Mouse (Mus musculus) heart, embryonic 11.5 days (tissue): ENCODE measurements around the gene Gm20388. TPM values are rescaled to one million over a fixed set of nuclear protein-coding genes. Genes with fewer than 3 reads are reported as not detected.

Experiments used
- ATAC-seq: fragments of 200-750 bp; cut with Nextera tagmentation; replicated peaks from 2 replicates; pipeline ENCODE4 v1.8.0; 2017; ENCODE audit warnings: moderate library complexity; ENCODE audit not compliant: insufficient number of reproducible peaks, low FRiP score, low TSS enrichment
- H3K27ac ChIP-seq: fragments of 300-500 bp; sonication (generic); 2 replicates; pipeline ENCODE4 v1.5.1; 2014; ENCODE audit warnings: mild to moderate bottlenecking, low read depth, low read length
- H3K27me3 ChIP-seq: fragments of 300-500 bp; sonication (generic); 2 replicates; pipeline ENCODE4 v1.6.1; 2014; ENCODE audit warnings: mild to moderate bottlenecking, low read length, mixed read lengths; ENCODE audit not compliant: control insufficient read depth, insufficient read depth
- H3K36me3 ChIP-seq: fragments of 300-500 bp; sonication (generic); 2 replicates; pipeline ENCODE4 v1.6.1; 2014; ENCODE audit warnings: mild to moderate bottlenecking, low read length, moderate library complexity, mixed read lengths; ENCODE audit not compliant: control insufficient read depth, insufficient read depth
- H3K4me1 ChIP-seq: fragments of 300-500 bp; sonication (generic); 2 replicates; pipeline ENCODE4 v1.6.1; 2014; ENCODE audit warnings: low read length; ENCODE audit not compliant: control insufficient read depth, insufficient read depth
- H3K4me2 ChIP-seq: fragments of 300-500 bp; sonication (generic); 2 replicates; pipeline ENCODE4 v1.6.1; 2014; ENCODE audit warnings: mild to moderate bottlenecking, moderate library complexity
- H3K4me3 ChIP-seq: fragments of 300-500 bp; sonication (generic); 2 replicates; pipeline ENCODE4 v1.5.1; 2014; ENCODE audit warnings: low read depth, low read length
- H3K9ac ChIP-seq: fragments of 300-500 bp; sonication (generic); 2 replicates; pipeline ENCODE4 v1.6.1; 2014; ENCODE audit warnings: mild to moderate bottlenecking, low read depth, low read length, moderate library complexity
- H3K9me3 ChIP-seq: fragments of 300-500 bp; sonication (generic); replicated peaks from 2 replicates; pipeline ENCODE4 v1.6.1; 2016; ENCODE audit warnings: low read length; ENCODE audit not compliant: control insufficient read depth
- WGBS: fragments of 180-500 bp; shearing (Covaris S2); extraction: QIAGEN DNeasy Blood & Tissue Kit; methylation state at CpG from one replicate; pipeline ENCODE4 v1.1.7; 2014; ENCODE audit not compliant: insufficient replicate concordance; 5-methylcytosine and 5-hydroxymethylcytosine counted together
- polyA plus RNA-seq: library from polyadenylated mRNA; unstranded; fragments of >200 nt; fragmentation: Nextera tagmentation; extraction: Ambion mirVana; gene quantifications from 2 replicates; pipeline ENCODE4 v1.2.1, GENCODE M21; 2014

The Gm20388 gene
- polyA plus RNA-seq, 1 experiment from 2014 or later: 6.4 TPM

GRCm38 (mm10) chr8:120486477-120487376 lies 576.1 kb downstream of the Gm20388 start:
- 1% methylated on average over 50 of the region's 50 CpGs for WGBS
- peak overlapping the region; percentile 87 for H3K4me3 ChIP-seq
- peak; percentile 23 for ATAC-seq
- peak overlapping the region; percentile 99 for H3K27ac ChIP-seq
- H3K36me3 ChIP-seq: no peaks in the 10 kb centered on the region
- H3K4me2 ChIP-seq: peak overlapping the region; percentile 95
- H3K27me3 ChIP-seq: 0 out of 2 replicates have a peak, but pooled peaks cover 2% of the 10 kb centered on the region
- H3K9me3 ChIP-seq: no peaks in the 10 kb centered on the region
- H3K4me1 ChIP-seq: peaks cover 55% of the 10 kb centered on the region
- H3K9ac ChIP-seq: peak overlapping the region; percentile 94

GRCm38 (mm10) chr8:120487377-120487728 lies 576.7 kb downstream of the Gm20388 start:
- H3K4me1 ChIP-seq: peaks cover 61% of the 10 kb centered on the region

GRCm38 (mm10) chr8:120487729-120488510 lies 577.3 kb downstream of the Gm20388 start:
- ATAC-seq: peak; percentile 49
- WGBS: under 1% methylated on average over 49 of the region's 55 CpGs
- H3K27me3 ChIP-seq: 0 out of 2 replicates have a peak, but pooled peaks cover 2% of the 10 kb centered on the region

More at GRCm38 (mm10) chr8:120487377-120487728, 576.7 kb downstream of the Gm20388 start:
- Histone ChIP-seq H3K4me3 (peak overlapping the region; percentile 87), H3K27me3 (0 out of 2 replicates have a peak, but pooled peaks cover 2% of the 10 kb centered on the region), H3K4me2 (peak overlapping the region; percentile 95), H3K9ac (peak overlapping the region; percentile 94), H3K9me3 (no peaks in the 10 kb centered on the region), H3K36me3 (no peaks in the 10 kb centered on the region), H3K27ac (peak overlapping the region; percentile 99)
- WGBS: under 1% methylated on average over 21 of the region's 34 CpGs
- ATAC-seq: peak; percentile 9; the same call in 1 of the 2 replicates

GRCm38 (mm10) chr8:120488636-120489131 lies 578.0 kb downstream of the Gm20388 start:
- Histone ChIP-seq H3K27ac (peak overlapping the region; percentile 99), H3K9me3 (no peaks in the 10 kb centered on the region), H3K4me3 (peak overlapping the region; percentile 87), H3K4me1 (peaks cover 74% of the 10 kb centered on the region), H3K36me3 (no peaks in the 10 kb centered on the region), H3K4me2 (peak overlapping the region; percentile 95), H3K9ac (peak overlapping the region; percentile 94), H3K27me3 (0 out of 2 replicates have a peak, but pooled peaks cover 2% of the 10 kb centered on the region)
- under 1% methylated on average over 25 of the region's 25 CpGs for whole genome bisulfite sequencing
- ATAC-seq: no peak

More at GRCm38 (mm10) chr8:120487729-120488510, 577.3 kb downstream of the Gm20388 start:
- Histone ChIP-seq H3K4me1 (peaks cover 66% of the 10 kb centered on the region), H3K27ac (peak overlapping the region; percentile 99), H3K4me3 (peak overlapping the region; percentile 87), H3K9me3 (no peaks in the 10 kb centered on the region), H3K4me2 (peak overlapping the region; percentile 95), H3K9ac (peak overlapping the region; percentile 94), H3K36me3 (no peaks in the 10 kb centered on the region)

- peak overlapping the region; percentile 95 for H3K4me2 ChIP-seq
- WGBS: under 1% methylated on average over 73 of the region's 73 CpGs
- peak overlapping the region; percentile 94 for H3K9ac ChIP-seq
- H3K9me3 ChIP-seq: no peaks in the 10 kb centered on the region
- 0 out of 2 replicates have a peak, but pooled peaks cover 2% of the 10 kb centered on the region for H3K27me3 ChIP-seq
- peak overlapping the region; percentile 87 for H3K4me3 ChIP-seq
- no peaks in the 10 kb centered on the region for H3K36me3 ChIP-seq
- H3K4me1 ChIP-seq: peaks cover 74% of the 10 kb centered on the region
- no peak for ATAC-seq
- H3K27ac ChIP-seq: peak overlapping the region; percentile 99
Observed at GRCm38 (mm10) chr8:120489142-120489754, 578.6 kb downstream of the Gm20388 start.

GRCm38 (mm10) chr8:120489771-120490281 lies 579.2 kb downstream of the Gm20388 start:
- peak overlapping the region; percentile 95 for H3K4me2 ChIP-seq
- ATAC-seq: no peak
- WGBS: 3% methylated on average over 15 of the region's 15 CpGs
- no peaks in the 10 kb centered on the region for H3K9me3 ChIP-seq
- H3K36me3 ChIP-seq: no peaks in the 10 kb centered on the region
- H3K27ac ChIP-seq: peak overlapping the region; percentile 99
- H3K4me3 ChIP-seq: peak overlapping the region; percentile 87
- H3K9ac ChIP-seq: peak overlapping the region; percentile 94
- H3K27me3 ChIP-seq: 0 out of 2 replicates have a peak, but pooled peaks cover 2% of the 10 kb centered on the region
- peaks cover 74% of the 10 kb centered on the region for H3K4me1 ChIP-seq

GRCm38 (mm10) chr8:120490354-120491141 lies 579.9 kb downstream of the Gm20388 start:
- Histone ChIP-seq H3K4me2 (peak overlapping the region; percentile 95), H3K36me3 (no peaks in the 10 kb centered on the region), H3K27me3 (0 out of 2 replicates have a peak, but pooled peaks cover 2% of the 10 kb centered on the region), H3K4me1 (peaks cover 73% of the 10 kb centered on the region), H3K9me3 (no peaks in the 10 kb centered on the region), H3K9ac (peak overlapping the region; percentile 94), H3K4me3 (peak overlapping the region; percentile 87), H3K27ac (peak overlapping the region; percentile 99)
- WGBS: 11% methylated on average over 12 of the region's 12 CpGs
- no peak for ATAC-seq
